23 mouse cellular contexts compared by ENCODE assay signal in genomic region chr1:193122793-193123192, GRCm38 (mm10). TPM values are rescaled to one million over a fixed set of nuclear protein-coding genes. Genes with fewer than 3 reads are reported as not detected.
A peak's percentile ranks its signal among the peaks of the same experiment; 100 is the strongest.
DNase-seq lines count a peak whose midpoint lies in the region; ATAC-seq lines count a peak whose summit lies in the region.
"Had no signal": no experiment of that assay in that cellular context is flagged by ENCODE, and none has a peak within 500 bp of the region (broad histone marks: within the 10 kb centered on the region; RNA-seq: fewer than 3 reads in every experiment).

No protein-coding gene starts in this region.

- no peak overlapping the region for H3K4me3 ChIP-seq in heart, embryonic 16.5 days (ENCODE audit: low read length)
- H3K4me3 ChIP-seq in heart, embryonic 10.5 days = no peak overlapping the region
- H3K4me3 ChIP-seq in hindbrain, embryonic 13.5 days = no peak overlapping the region
- H3K4me3 ChIP-seq: embryonic facial prominence, embryonic 15.5 days; limb, embryonic 12.5 days; liver, embryonic 13.5 days; lung, embryonic 15.5 days had no signal

- peak; percentile 41; the same call in 1 of the 2 replicates for ATAC-seq in heart, embryonic 16.5 days (replicated peaks; ENCODE audit: extremely low read depth, insufficient read depth, low FRiP score)
- no peak for ATAC-seq in hindbrain, embryonic 13.5 days (ENCODE audit: low FRiP score)
- ATAC-seq: hindbrain, embryonic 16.5 days had no signal

- H3K36me3 ChIP-seq in heart, embryonic 16.5 days (ENCODE audit: control insufficient read depth, insufficient read depth) = peaks cover 67% of the 10 kb centered on the region
- H3K36me3 ChIP-seq in heart, embryonic 10.5 days = peaks cover 86% of the 10 kb centered on the region
- H3K36me3 ChIP-seq in hindbrain, embryonic 13.5 days = peaks cover 86% of the 10 kb centered on the region

- H3K27ac ChIP-seq in heart, embryonic 16.5 days (ENCODE audit: low read length) = no peak overlapping the region
- no peak overlapping the region for H3K27ac ChIP-seq in heart, embryonic 10.5 days
- H3K27ac ChIP-seq in hindbrain, embryonic 13.5 days = no peak overlapping the region
- H3K27ac ChIP-seq: embryonic facial prominence, embryonic 15.5 days; limb, embryonic 12.5 days; liver, embryonic 13.5 days; lung, embryonic 15.5 days; macrophage; stomach, postnatal 0 days had no signal

- H3K27me3 ChIP-seq in heart, embryonic 16.5 days (ENCODE audit: control insufficient read depth, insufficient read depth, low read length) = no peaks in the 10 kb centered on the region
- no peaks in the 10 kb centered on the region for H3K27me3 ChIP-seq in heart, embryonic 10.5 days (ENCODE audit: insufficient read depth, poor library complexity, severe bottlenecking)
- H3K27me3 ChIP-seq in hindbrain, embryonic 13.5 days = no peaks in the 10 kb centered on the region
- H3K27me3 ChIP-seq: embryonic facial prominence, embryonic 15.5 days; limb, embryonic 12.5 days; liver, embryonic 13.5 days; lung, embryonic 15.5 days had no signal

- H3K9me3 ChIP-seq in heart, embryonic 16.5 days (replicated peaks; ENCODE audit: control insufficient read depth, low read length) = no peaks in the 10 kb centered on the region
- H3K9me3 ChIP-seq in heart, embryonic 10.5 days = no peaks in the 10 kb centered on the region
- H3K9me3 ChIP-seq in hindbrain, embryonic 13.5 days = no peaks in the 10 kb centered on the region
- H3K9me3 ChIP-seq: embryonic facial prominence, embryonic 15.5 days; G1E; limb, embryonic 12.5 days; liver, embryonic 13.5 days; lung, embryonic 15.5 days had no signal

- WGBS in heart, embryonic 16.5 days = 88% methylated on average over 7 of the region's 7 CpGs
- WGBS in heart, embryonic 10.5 days = 85% methylated on average over 7 of the region's 7 CpGs
- WGBS in hindbrain, embryonic 13.5 days = 96% methylated on average over 7 of the region's 7 CpGs

- no peak overlapping the region for H3K9ac ChIP-seq in heart, embryonic 16.5 days (ENCODE audit: low read length)
- no peak overlapping the region for H3K9ac ChIP-seq in hindbrain, embryonic 13.5 days
- H3K9ac ChIP-seq: embryonic facial prominence, embryonic 15.5 days; limb, embryonic 12.5 days; liver, embryonic 13.5 days; lung, embryonic 15.5 days had no signal

- no peaks in the 10 kb centered on the region for H3K4me1 ChIP-seq in heart, embryonic 16.5 days (ENCODE audit: control insufficient read depth, insufficient read depth, low read length)
- no peaks in the 10 kb centered on the region for H3K4me1 ChIP-seq in heart, embryonic 10.5 days
- H3K4me1 ChIP-seq in hindbrain, embryonic 13.5 days (replicated peaks) = peaks cover 6% of the 10 kb centered on the region; the same call in 1 of the 2 replicates
- H3K4me1 ChIP-seq: embryonic facial prominence, embryonic 15.5 days; limb, embryonic 12.5 days; lung, embryonic 15.5 days had no signal

- DNase-seq in heart, embryonic 10.5 days (ENCODE audit: low spot score) = no peak
- peak; percentile 84 for DNase-seq in brain, adult 2 months (ENCODE audit: low read depth, low spot score)
- peak; percentile 51 to 59 for DNase-seq in left cerebral cortex, adult 9 months (ENCODE audit: low spot score in 2 of 2)
- peak; percentile 66 to 76 for DNase-seq in thymus, postnatal 10 days (ENCODE audit: low spot score in 2 of 2)
- no peak for DNase-seq in layer of hippocampus, adult 9-11 months
- DNase-seq: cerebellum, adult 9-11 months; embryo, embryonic 11 days; gastrocnemius, postnatal 10 days; heart, postnatal 36 days; kidney, adult 18-20 months; kidney, postnatal 25 days; liver, embryonic 13.5 days; midbrain, embryonic 14.5 days had no signal

- no peak overlapping the region for H3K4me2 ChIP-seq in heart, embryonic 16.5 days (ENCODE audit: low read depth, low read length)
- no peak overlapping the region for H3K4me2 ChIP-seq in hindbrain, embryonic 13.5 days
- H3K4me2 ChIP-seq: embryonic facial prominence, embryonic 15.5 days; heart, embryonic 11.5 days; limb, embryonic 12.5 days; liver, embryonic 13.5 days; lung, embryonic 15.5 days had no signal

RNA-seq across cellular contexts. Expression of gene Diexf, which starts 7.3 kb away (rescaled TPM):
- polyA plus RNA-seq in heart, embryonic 16.5 days (2015; fragmentation: Nextera tagmentation; extraction: Ambion mirVana) = 5.6 and 7.3 TPM in 2 replicates
- polyA plus RNA-seq in heart, embryonic 10.5 days (2016; fragmentation: Nextera tagmentation; extraction: Ambion mirVana) = 5.2 and 8.7 TPM in 2 replicates
- polyA plus RNA-seq in hindbrain, embryonic 13.5 days (2015; fragmentation: Nextera tagmentation; extraction: Ambion mirVana) = 7.1 and 7.4 TPM in 2 replicates

RNA-seq across cellular contexts. Expression of gene Irf6, which starts 30.1 kb away (rescaled TPM):
- polyA plus RNA-seq in heart, embryonic 16.5 days (2015; fragmentation: Nextera tagmentation; extraction: Ambion mirVana) = 5.3 and 5.6 TPM in 2 replicates
- 3.1 and 4.7 TPM in 2 replicates for polyA plus RNA-seq in heart, embryonic 10.5 days (2016; fragmentation: Nextera tagmentation; extraction: Ambion mirVana)
- 0.62 and 0.82 TPM in 2 replicates for polyA plus RNA-seq in hindbrain, embryonic 13.5 days (2015; fragmentation: Nextera tagmentation; extraction: Ambion mirVana)
- polyA plus RNA-seq: macrophage had no signal

RNA-seq across cellular contexts. Expression of gene A130010J15Rik, which starts 45.1 kb away (rescaled TPM):
- polyA plus RNA-seq in heart, embryonic 16.5 days (2015; fragmentation: Nextera tagmentation; extraction: Ambion mirVana) = 11.5 and 11.7 TPM in 2 replicates
- 15.3 and 16.5 TPM in 2 replicates for polyA plus RNA-seq in heart, embryonic 10.5 days (2016; fragmentation: Nextera tagmentation; extraction: Ambion mirVana)
- 12.9 and 13.5 TPM in 2 replicates for polyA plus RNA-seq in hindbrain, embryonic 13.5 days (2015; fragmentation: Nextera tagmentation; extraction: Ambion mirVana)

Comparison
In these comparisons a context has a peak if more than half of its experiments do, and no peak if none do; other contexts are left out.
1. DNase-seq: peak in brain, adult 2 months (single experiment), left cerebral cortex, adult 9 months (2 of 2) and thymus, postnatal 10 days (2 of 2); none in heart, embryonic 10.5 days (single experiment) and layer of hippocampus, adult 9-11 months (single experiment).